Mouse (Mus musculus) heart, postnatal 36 days (tissue): ENCODE results near the gene Snx25. TPM values are rescaled to one million over a fixed set of nuclear protein-coding genes. Genes with fewer than 3 reads are reported as not detected.

Experiments
- total RNA-seq, 2 experiments: library from RNA; stranded (reverse); gene quantifications; 2 replicates each; pipeline ENCODE4 v1.2.3; 2021

The Snx25 gene
- total RNA-seq, 2 experiments from 2014 or later = 10.5 to 10.8 TPM

Other genes with a start within 250 kb of the Snx25 start
- gene Ccdc110, start 217.5 kb downstream of the Snx25 start, total RNA-seq = not detected
- under 1 TPM; 0.33 to 0.50 TPM for gene 1700029J07Rik, start 176.9 kb downstream of the Snx25 start, total RNA-seq
- gene Ufsp2, start 176.6 kb downstream of the Snx25 start, total RNA-seq = 10 to 100 TPM; 30.9 to 32.4 TPM
- under 1 TPM; 0.57 to 0.69 TPM for gene Lrp2bp, start 152.9 kb downstream of the Snx25 start, total RNA-seq
- 10 to 100 TPM in 1 of 2 experiments, 1 to 10 TPM in 1; 5.3 to 13.4 TPM for gene Ankrd37, start 146.5 kb downstream of the Snx25 start, total RNA-seq
- gene Cfap97, start 388 bp downstream of the Snx25 start, total RNA-seq = 10 to 100 TPM; 11.2 to 13.3 TPM
- gene Slc25a4, start 59.1 kb upstream of the Snx25 start, total RNA-seq = 1,000 to 10,000 TPM; 5,098 to 5,396 TPM
- gene Helt, start 142.5 kb upstream of the Snx25 start, total RNA-seq = 1 to 10 TPM; 1.4 to 3.9 TPM